Mouse (Mus musculus) mouse trophoblast stem cell (cell line): Measurements from ENCODE around the gene Flcn.

ENCODE experiments used
- in situ Hi-C, 2 experiments: fragments of 300-500 bp; cut with MseI, MboI; formaldehyde crosslinking; loops; 2 replicates in 1 of 2; 3 replicates in 1 of 2; pipeline ENCODE4 v1.15.1; 2025

Gene Flcn

GRCm38 (mm10) chr11:59770753-59771152, 39.1 kb downstream of the Flcn start:
- in situ Hi-C loops: loop anchor here in 1 of 2 experiments (10.0 kb wide), 1 partner anchor 146 kb away; no protein-coding TSS in a partner anchor

GRCm38 (mm10) chr11:59769738-59770137, 40.1 kb downstream of the Flcn start:
- in situ Hi-C loops: loop anchor here in 1 of 2 experiments (10.0 kb wide), 1 partner anchor 145 kb away; no protein-coding TSS in a partner anchor

GRCm38 (mm10) chr11:59769307-59769706, 40.5 kb downstream of the Flcn start:
- in situ Hi-C loops: no loop called here

GRCm38 (mm10) chr11:59760796-59761195, 49.0 kb downstream of the Flcn start:
- in situ Hi-C loops: no loop called here

GRCm38 (mm10) chr11:59759626-59760025, 50.2 kb downstream of the Flcn start:
- in situ Hi-C loops: loop anchor here in 1 of 2 experiments (10.0 kb wide), 1 partner anchor 125 kb away; no protein-coding TSS in a partner anchor

GRCm38 (mm10) chr11:59759178-59759577, 50.6 kb downstream of the Flcn start:
- in situ Hi-C loops: loop anchor here in 1 of 2 experiments (10.0 kb wide), 1 partner anchor 124 kb away; no protein-coding TSS in a partner anchor

GRCm38 (mm10) chr11:59758191-59758985, 51.4 kb downstream of the Flcn start:
- in situ Hi-C loops: loop anchor here in 1 of 2 experiments (10.0 kb wide), 1 partner anchor 124 kb away; no protein-coding TSS in a partner anchor

- in situ Hi-C loops: loop anchor here in 1 of 2 experiments (10.0 kb wide), 1 partner anchor 122 kb away; no protein-coding TSS in a partner anchor
These were observed 53.5 kb downstream of the Flcn start for GRCm38 (mm10) chr11:59756351-59756750.

GRCm38 (mm10) chr11:59754504-59754903, 55.3 kb downstream of the Flcn start:
- in situ Hi-C loops: loop anchor here in 1 of 2 experiments (10.0 kb wide), 1 partner anchor 120 kb away; no protein-coding TSS in a partner anchor

- in situ Hi-C loops: loop anchor here in 1 of 2 experiments (10.0 kb wide), 1 partner anchor 124 kb away; no protein-coding TSS in a partner anchor
These were observed 60.8 kb downstream of the Flcn start for GRCm38 (mm10) chr11:59749050-59749449.

GRCm38 (mm10) chr11:59746614-59747013, 63.2 kb downstream of the Flcn start:
- in situ Hi-C loops: loop anchor here in 1 of 2 experiments (10.0 kb wide), 1 partner anchor 122 kb away; no protein-coding TSS in a partner anchor

- in situ Hi-C loops: loop anchor here in 1 of 2 experiments (10.0 kb wide), 1 partner anchor 121 kb away; no protein-coding TSS in a partner anchor
These were observed 64.0 kb downstream of the Flcn start for GRCm38 (mm10) chr11:59745851-59746250.

- in situ Hi-C loops: loop anchor here in 1 of 2 experiments (10.0 kb wide), 1 partner anchor 120 kb away; no protein-coding TSS in a partner anchor
These were observed 65.4 kb downstream of the Flcn start for GRCm38 (mm10) chr11:59744374-59744773.

GRCm38 (mm10) chr11:59743712-59744111, 66.1 kb downstream of the Flcn start:
- in situ Hi-C loops: loop anchor here in 1 of 2 experiments (10.0 kb wide), 1 partner anchor 119 kb away; no protein-coding TSS in a partner anchor

GRCm38 (mm10) chr11:59743307-59743706, 66.5 kb downstream of the Flcn start:
- in situ Hi-C loops: loop anchor here in 1 of 2 experiments (10.0 kb wide), 1 partner anchor 119 kb away; no protein-coding TSS in a partner anchor

GRCm38 (mm10) chr11:59741915-59742314, 67.9 kb downstream of the Flcn start:
- in situ Hi-C loops: loop anchor here in 1 of 2 experiments (10.0 kb wide), 1 partner anchor 117 kb away; no protein-coding TSS in a partner anchor
